Mouse (Mus musculus) forebrain, embryonic 10.5 days (tissue): ENCODE data around the gene Inha. TPM values are rescaled to one million over a fixed set of nuclear protein-coding genes. Genes with fewer than 3 reads are reported as not detected.
A peak's percentile ranks its signal among the peaks of the same experiment; 100 is the strongest.

Source experiments
- DNase-seq: peaks from one replicate; pipeline ENCODE4 v3.0.0-alpha.2; 2017; ENCODE audit warnings: low spot score; ENCODE audit errors: extremely low spot score
- H3K27ac ChIP-seq: fragments of 300-500 bp; sonication (generic); 2 replicates; pipeline ENCODE4 v1.5.1; 2016; ENCODE audit warnings: mild to moderate bottlenecking
- H3K27me3 ChIP-seq: fragments of 300-500 bp; sonication (generic); 2 replicates; pipeline ENCODE4 v1.6.1; 2016; ENCODE audit warnings: mild to moderate bottlenecking; ENCODE audit not compliant: poor library complexity, severe bottlenecking
- H3K36me3 ChIP-seq: fragments of 300-500 bp; sonication (generic); replicated peaks from 2 replicates; pipeline ENCODE4 v1.6.1; 2016; ENCODE audit warnings: mild to moderate bottlenecking, moderate library complexity
- H3K4me1 ChIP-seq: fragments of 300-500 bp; sonication (generic); 2 replicates; pipeline ENCODE4 v1.6.1; 2016
- H3K4me3 ChIP-seq: fragments of 300-500 bp; sonication (generic); 2 replicates; pipeline ENCODE4 v1.5.1; 2016; ENCODE audit warnings: mild to moderate bottlenecking, moderate library complexity
- H3K9me3 ChIP-seq: fragments of 300-500 bp; sonication (generic); 2 replicates; pipeline ENCODE4 v1.6.1; 2016; ENCODE audit warnings: mild to moderate bottlenecking, moderate library complexity
- WGBS: fragments of 180-500 bp; shearing (Covaris S2); methylation state at CpG from one replicate; pipeline ENCODE4 v1.1.7; 2016; 5-methylcytosine and 5-hydroxymethylcytosine counted together
- polyA plus RNA-seq: library from polyadenylated mRNA; unstranded; fragments of >200 nt; fragmentation: Nextera tagmentation; extraction: Ambion mirVana; gene quantifications from 2 replicates; pipeline ENCODE4 v1.2.1, GENCODE M21; 2016

Gene Inha
- polyA plus RNA-seq = 2.7 and 2.9 TPM in 2 replicates

DNA sequence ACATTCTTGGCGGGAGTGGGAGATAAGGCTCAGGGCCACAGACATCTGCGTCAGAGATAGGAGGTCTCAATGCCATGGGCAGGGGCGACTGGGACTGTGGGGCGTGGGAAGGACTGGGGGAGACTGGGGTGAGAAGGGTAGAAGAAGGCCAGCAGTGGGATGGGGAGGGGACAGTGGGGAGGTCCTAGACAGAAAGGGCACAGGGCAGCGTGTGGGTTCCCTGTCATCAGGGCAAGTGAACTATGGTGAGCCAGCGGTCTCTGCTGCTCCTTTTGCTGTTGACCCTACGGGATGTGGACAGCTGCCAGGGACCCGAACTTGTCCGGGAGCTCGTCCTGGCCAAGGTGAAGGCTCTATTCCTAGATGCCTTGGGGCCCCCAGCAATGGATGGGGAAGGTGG, at the start of gene Inha:
Inha (plus strand) TSS at position 72 of the 400 bp plus-strand sequence.
- peaks cover 67% of the 10 kb centered on the region for H3K27me3 ChIP-seq
- peaks cover 21% of the 10 kb centered on the region for H3K36me3 ChIP-seq
- H3K4me3 ChIP-seq = peak within 1 kb of the TSS; percentile 90
- no peak for DNase-seq
- 75% methylated on average over 10 of the region's 10 CpGs for WGBS
- peaks cover 80% of the 10 kb centered on the region for H3K4me1 ChIP-seq
- no peaks in the 10 kb centered on the region for H3K9me3 ChIP-seq
- H3K27ac ChIP-seq = peak within 1 kb of the TSS; percentile 98

DNA sequence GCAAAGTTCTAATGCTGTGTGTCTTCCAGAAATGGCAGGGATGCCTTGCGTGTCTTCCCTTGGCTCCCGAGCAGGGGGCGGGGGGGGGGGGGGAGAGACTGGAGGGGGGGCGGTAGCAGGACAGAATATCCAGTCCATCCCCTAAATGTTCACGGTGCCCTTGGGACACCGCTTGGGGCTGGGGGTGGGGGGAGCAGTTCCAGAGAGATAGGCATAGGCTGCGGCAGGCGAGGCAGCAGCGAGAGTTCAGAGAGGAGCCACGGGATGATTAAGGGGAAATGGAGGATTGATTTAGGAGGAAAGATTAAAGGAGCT, 49.2 kb upstream of the Inha start:
- Histone ChIP-seq H3K27me3 (peaks cover 98% of the 10 kb centered on the region), H3K27ac (peak overlapping the region; percentile 85), H3K4me3 (peak overlapping the region; percentile 50), H3K9me3 (no peaks in the 10 kb centered on the region), H3K4me1 (peaks cover 70% of the 10 kb centered on the region), H3K36me3 (no peaks in the 10 kb centered on the region)
- under 1% methylated on average over 9 of the region's 10 CpGs for WGBS
- DNase-seq = no peak

DNA sequence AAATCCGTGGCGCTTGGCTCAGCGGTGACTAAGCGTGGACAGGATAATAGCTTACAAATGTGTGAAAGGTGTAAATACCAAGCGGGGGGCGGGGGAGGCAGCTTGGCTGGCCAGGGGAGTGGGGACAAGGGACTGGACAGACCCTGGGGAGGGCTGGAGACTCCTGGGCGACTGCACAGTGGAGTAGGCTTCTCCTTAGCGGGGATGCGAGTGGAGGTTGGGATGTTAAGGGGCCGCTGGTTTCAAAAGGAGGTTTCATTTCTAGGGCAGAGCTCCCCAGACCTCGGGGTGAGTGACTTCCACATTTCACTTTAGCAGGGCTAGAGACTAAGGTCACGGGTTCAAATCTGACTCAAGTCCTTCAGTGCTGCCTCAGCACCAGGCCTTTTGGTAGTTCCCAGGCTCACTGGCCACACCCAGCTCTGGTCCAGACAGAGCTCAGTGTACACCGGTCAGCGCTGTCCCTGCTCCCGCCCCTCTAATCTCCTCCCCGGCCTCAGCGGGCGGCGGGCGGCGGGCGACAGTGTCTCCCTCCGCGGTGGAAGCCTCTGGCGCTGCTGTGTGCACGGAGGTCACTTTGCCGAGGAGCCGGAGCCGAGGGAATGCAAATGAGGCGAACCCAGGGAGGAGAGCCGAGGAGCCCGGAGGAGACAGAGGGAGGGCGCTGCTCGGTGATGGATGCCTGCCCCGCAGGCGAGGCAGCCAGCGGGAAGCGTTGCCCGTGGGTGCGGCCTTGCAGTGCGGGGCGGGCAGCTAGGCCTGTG, 48.7 kb upstream of the Inha start:
- Histone ChIP-seq H3K4me1 (peaks cover 69% of the 10 kb centered on the region), H3K4me3 (peak overlapping the region; percentile 50), H3K36me3 (no peaks in the 10 kb centered on the region), H3K9me3 (no peaks in the 10 kb centered on the region), H3K27me3 (peaks cover 95% of the 10 kb centered on the region), H3K27ac (peak overlapping the region; percentile 85)
- DNase-seq = peak; percentile 61
- under 1% methylated on average over 42 of the region's 42 CpGs for WGBS

DNA sequence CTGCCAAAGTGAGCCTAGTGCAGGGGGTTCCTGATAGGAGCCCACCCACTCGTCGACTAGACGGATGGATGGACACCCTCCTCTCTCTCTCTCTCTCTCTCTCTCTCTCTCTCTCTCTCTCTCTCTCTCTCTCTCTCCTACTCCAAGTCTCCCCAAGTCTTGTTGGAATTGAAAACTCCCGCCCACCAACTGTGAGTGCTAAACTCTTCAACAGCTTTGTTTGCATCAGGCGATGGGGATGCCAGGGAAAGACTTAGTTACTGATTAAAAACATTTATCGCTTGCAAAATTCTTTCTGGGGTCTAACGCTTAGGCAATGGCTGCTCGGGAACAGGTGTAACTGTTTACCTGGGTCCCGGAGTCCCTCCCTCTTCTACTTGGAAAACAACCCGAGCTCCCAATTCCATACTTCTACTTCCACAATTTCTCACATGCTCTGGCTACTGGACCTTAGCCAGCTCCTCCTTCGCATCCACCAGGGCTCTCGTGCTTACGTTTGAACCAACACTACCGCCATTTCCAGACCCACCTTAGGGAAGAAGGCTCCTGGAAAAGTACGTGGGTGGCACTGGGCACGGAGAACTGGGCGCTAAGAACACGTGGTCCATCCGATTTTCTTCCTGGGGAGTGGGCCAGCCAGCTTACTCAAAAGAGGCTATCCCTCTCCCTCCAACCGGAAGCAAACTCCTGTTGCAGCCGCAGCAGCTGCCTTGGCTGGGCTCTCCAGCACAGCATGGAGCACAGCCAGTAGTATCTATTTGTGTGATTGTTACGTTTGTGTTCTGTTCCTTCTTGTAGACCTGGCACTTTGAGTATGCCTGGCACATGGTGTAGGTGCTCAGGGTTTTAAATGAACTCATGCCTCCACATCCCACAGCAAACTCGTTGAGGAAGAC, 47.8 kb upstream of the Inha start:
- no peaks in the 10 kb centered on the region for H3K9me3 ChIP-seq
- 21% methylated on average over 23 of the region's 23 CpGs for WGBS
- H3K4me1 ChIP-seq = peaks cover 69% of the 10 kb centered on the region
- peak overlapping the region; percentile 50 for H3K4me3 ChIP-seq
- no peaks in the 10 kb centered on the region for H3K36me3 ChIP-seq
- no peak for DNase-seq
- peak overlapping the region; percentile 85 for H3K27ac ChIP-seq
- H3K27me3 ChIP-seq = peaks cover 95% of the 10 kb centered on the region

DNA sequence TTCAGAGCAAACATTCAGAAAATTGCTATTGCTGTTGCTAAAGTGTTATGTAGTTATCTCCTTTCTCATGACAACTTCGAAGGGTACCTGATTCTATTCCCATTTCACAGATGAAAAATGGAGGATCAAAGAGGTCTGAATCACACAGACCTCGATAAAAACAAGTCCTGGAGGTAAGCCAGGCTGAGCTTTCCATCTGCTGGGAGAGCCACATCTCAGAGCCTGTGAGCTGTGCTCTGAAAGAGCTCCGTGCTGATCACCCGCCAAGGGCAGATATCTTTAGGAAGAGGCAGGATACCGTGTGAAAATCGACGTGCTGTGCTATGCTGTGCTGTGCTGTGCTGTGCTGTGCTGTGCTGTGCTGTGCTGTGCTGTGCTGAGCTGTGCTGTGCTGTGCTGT, 46.6 kb upstream of the Inha start:
- Histone ChIP-seq H3K27me3 (peaks cover 95% of the 10 kb centered on the region), H3K27ac (no peak overlapping the region), H3K36me3 (no peaks in the 10 kb centered on the region), H3K9me3 (no peaks in the 10 kb centered on the region), H3K4me1 (peaks cover 70% of the 10 kb centered on the region), H3K4me3 (no peak overlapping the region)
- no peak for DNase-seq
- whole genome bisulfite sequencing = 87% methylated on average over 7 of the region's 7 CpGs

DNA sequence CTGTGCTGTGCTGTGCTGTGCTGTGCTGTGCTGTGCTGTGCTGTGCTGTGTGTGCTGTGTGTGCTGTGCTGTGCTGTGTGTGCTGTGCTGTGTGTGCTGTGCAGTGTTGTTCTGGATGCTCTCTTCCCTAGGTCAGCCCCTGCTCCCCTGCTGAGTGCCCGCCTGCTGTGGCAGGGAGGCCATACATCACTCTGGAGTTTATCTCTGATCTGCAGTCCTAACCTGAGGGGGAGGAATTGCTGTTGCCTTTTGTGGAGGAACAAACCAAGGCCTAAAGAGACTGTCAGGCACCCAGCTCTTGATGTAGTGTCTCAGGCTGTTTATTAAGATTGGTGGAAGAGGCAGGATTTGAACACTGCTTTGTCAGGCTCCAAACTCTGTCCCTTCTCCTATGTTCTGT, 44.2 kb upstream of the Inha start:
- no peaks in the 10 kb centered on the region for H3K9me3 ChIP-seq
- no peak overlapping the region for H3K27ac ChIP-seq
- no peak for DNase-seq
- H3K27me3 ChIP-seq = peaks cover 95% of the 10 kb centered on the region
- no peak overlapping the region for H3K4me3 ChIP-seq
- H3K4me1 ChIP-seq = peaks cover 59% of the 10 kb centered on the region
- H3K36me3 ChIP-seq = no peaks in the 10 kb centered on the region
- WGBS = 44% methylated on average over 1 of the region's 1 CpGs

DNA sequence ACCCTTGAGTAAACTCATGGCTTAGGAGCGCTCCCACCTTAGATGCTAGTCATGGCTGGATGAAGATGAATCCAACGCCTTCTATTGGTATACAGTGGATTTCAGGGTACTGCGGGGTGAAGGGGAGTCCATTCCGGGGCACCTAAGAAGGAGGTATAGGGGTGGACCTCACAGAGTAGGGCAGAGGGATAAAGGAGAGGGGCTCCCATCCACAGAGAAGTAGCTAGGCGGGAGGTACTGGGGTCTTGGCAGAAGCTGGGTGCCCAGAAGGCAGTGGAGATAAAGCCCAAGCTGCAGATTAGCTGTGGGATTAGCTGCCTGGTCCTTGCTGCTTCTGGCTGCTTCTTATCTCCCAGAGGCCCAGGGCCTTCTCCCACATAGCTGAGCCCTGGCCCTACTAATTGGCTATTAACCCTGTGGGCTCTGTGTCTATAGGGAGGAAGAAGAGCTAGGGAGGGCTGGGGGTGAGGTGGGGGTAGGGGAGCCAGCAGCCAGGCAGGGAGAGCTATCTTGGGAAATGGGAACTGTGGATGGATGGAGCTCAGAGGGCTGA, 43.1 kb upstream of the Inha start:
- 66% methylated on average over 5 of the region's 5 CpGs for WGBS
- Histone ChIP-seq H3K36me3 (no peaks in the 10 kb centered on the region), H3K9me3 (no peaks in the 10 kb centered on the region), H3K27me3 (peaks cover 95% of the 10 kb centered on the region), H3K27ac (peak overlapping the region; percentile 45; the same call in 1 of the 2 replicates), H3K4me3 (no peak overlapping the region), H3K4me1 (peaks cover 54% of the 10 kb centered on the region)
- DNase-seq = no peak

DNA sequence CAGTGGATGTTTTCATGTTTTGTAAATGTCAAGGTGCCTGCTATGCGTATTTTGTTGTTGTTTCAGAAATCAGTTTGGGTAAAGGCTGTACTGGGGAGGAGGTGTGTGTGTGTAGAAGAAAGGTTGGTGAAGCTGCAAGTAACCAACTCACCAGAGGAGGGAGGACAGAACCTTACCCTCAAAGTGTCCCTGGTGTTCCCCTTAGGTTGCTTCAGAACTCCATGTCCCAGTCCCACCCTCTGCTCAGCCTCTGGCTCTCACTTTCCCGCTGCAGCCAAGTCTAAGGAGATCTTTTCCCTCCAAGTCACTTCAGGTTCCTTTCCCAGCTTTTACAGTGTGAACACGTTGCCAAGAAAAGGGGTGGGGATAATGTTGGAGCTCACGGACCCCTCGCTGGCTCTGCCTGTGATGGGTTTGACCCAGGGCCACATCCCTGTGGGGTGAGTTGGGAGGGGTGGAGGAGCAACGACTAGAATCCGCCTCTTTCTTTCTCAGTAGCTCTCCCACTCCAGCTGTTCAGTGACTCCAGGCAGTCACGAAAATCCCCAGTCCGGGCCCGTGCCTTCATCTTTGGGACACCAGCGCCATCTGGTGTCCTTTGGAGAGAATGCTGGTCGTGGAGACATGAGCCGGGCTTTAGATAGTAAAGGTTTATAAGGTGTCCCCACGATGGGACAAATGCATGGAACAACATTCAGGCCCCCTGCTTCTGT, 39.5 kb upstream of the Inha start:
- Histone ChIP-seq H3K4me1 (peaks cover 45% of the 10 kb centered on the region), H3K27ac (peak overlapping the region; percentile 60; the same call in 1 of the 2 replicates), H3K9me3 (no peaks in the 10 kb centered on the region), H3K36me3 (peaks cover 4% of the 10 kb centered on the region), H3K27me3 (peaks cover 77% of the 10 kb centered on the region), H3K4me3 (peak overlapping the region; percentile 10; the same call in 1 of the 2 replicates)
- WGBS = 7% methylated on average over 14 of the region's 14 CpGs
- peak; percentile 86 for DNase-seq

DNA sequence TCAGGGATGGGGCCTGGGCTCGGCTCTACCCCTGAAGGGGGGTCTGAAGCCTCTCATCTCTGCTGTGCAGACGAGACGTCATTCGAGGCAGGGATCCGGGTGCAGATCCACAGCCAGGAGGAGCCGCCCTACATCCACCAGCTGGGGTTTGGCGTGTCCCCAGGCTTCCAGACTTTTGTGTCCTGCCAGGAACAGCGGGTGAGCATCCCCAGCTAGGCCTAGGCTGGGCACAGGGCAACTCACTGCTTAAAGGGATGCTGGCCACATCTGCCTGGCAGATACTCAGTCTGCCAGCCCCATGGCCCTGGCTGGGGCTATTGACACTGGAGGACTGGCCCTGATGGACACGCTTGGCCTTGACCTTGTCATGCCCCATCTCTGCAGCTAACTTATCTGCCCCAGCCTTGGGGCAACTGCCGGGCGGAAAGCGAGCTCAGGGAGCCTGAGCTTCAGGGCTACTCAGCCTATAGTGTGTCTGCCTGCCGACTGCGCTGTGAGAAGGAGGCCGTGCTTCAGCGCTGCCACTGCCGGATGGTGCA, 37.5 kb upstream of the Inha start:
- no peak overlapping the region for H3K27ac ChIP-seq
- H3K9me3 ChIP-seq = no peaks in the 10 kb centered on the region
- peaks cover 24% of the 10 kb centered on the region for H3K36me3 ChIP-seq
- H3K4me1 ChIP-seq = peaks cover 27% of the 10 kb centered on the region
- peaks cover 78% of the 10 kb centered on the region for H3K27me3 ChIP-seq
- H3K4me3 ChIP-seq = no peak overlapping the region
- no peak for DNase-seq
- WGBS = 80% methylated on average over 17 of the region's 17 CpGs

DNA sequence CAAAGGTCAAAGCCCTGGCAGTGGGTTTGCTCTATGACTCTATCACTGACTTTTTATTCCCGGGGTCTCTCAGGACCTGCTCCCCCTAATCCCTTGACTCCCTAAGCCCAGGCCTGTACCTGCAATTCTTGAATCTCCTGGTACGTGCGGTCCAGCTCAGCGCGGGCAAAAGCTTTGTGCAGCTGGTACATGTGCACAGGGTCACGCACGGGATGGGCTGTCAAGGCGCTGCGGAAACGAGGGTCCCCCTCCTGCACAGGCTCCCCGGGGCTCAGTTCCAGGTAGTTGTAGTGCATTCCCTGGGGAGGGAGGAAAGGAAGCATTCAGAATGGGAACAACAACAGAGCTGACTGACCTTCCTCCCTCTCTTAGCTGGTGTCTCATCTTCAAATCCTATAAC, 30.4 kb upstream of the Inha start:
- H3K9me3 ChIP-seq = no peaks in the 10 kb centered on the region
- whole genome bisulfite sequencing = 93% methylated on average over 11 of the region's 11 CpGs
- H3K27me3 ChIP-seq = peaks cover 69% of the 10 kb centered on the region
- no peak for DNase-seq
- no peak overlapping the region for H3K4me3 ChIP-seq
- no peak overlapping the region for H3K27ac ChIP-seq
- peaks cover 51% of the 10 kb centered on the region for H3K36me3 ChIP-seq
- H3K4me1 ChIP-seq = peaks cover 35% of the 10 kb centered on the region

DNA sequence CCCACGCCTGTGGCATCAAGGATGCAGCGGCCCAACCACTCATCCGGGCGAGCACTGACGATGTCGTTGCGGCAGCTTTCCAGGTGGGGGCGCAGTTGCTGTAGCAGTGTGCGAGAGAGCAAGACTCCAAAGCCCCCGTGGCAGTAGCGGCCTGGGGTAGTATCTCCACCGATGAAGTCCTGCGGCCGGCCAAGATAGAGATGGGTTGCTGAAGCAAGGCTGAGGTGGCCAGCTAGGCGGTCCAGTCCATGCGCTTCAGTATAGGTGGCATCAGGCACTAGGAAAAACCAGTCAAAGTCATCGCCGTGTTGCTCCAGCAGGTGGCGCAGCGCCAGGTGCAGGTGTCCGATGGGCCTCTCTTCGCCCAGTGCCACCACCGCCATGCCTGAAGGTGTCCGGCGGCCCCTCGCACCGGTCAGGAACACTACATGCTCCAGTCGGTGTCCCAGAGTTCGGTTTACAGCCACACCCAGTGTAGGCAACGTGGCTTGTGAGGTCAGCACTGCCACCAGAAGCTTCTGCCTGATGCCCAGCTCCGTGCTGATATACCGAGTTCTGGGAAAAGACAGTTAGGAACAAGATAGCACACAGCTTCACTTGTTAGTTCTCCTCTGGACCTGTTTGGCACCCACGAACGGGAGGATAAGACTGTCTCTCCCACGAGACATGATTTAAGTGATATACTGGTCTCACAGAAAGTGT, 29.5 kb upstream of the Inha start:
- DNase-seq = peak; percentile 89
- no peak overlapping the region for H3K27ac ChIP-seq
- H3K36me3 ChIP-seq = peaks cover 47% of the 10 kb centered on the region
- 12% methylated on average over 35 of the region's 35 CpGs for WGBS
- peaks cover 35% of the 10 kb centered on the region for H3K4me1 ChIP-seq
- no peaks in the 10 kb centered on the region for H3K9me3 ChIP-seq
- peaks cover 78% of the 10 kb centered on the region for H3K27me3 ChIP-seq
- peak overlapping the region; percentile 89 for H3K4me3 ChIP-seq

DNA sequence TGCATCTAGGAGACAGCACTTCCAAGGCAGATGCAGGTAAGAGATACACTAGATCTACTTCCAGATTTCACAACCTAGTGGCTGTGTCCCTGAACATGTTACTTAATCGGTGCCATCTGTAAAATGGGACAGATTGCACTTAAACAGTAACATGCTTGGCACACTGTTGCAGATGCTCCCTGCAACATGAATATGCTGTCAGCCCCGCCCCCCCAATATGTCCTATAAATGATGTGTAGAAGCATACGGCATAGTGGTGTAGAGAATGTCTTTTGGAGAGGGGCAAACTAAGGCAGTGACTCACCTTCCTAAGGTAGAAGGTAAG, 28.9 kb upstream of the Inha start:
- H3K27ac ChIP-seq = no peak overlapping the region
- no peak for DNase-seq
- peaks cover 40% of the 10 kb centered on the region for H3K4me1 ChIP-seq
- H3K36me3 ChIP-seq = peaks cover 42% of the 10 kb centered on the region
- no peaks in the 10 kb centered on the region for H3K9me3 ChIP-seq
- H3K4me3 ChIP-seq = peak overlapping the region; percentile 89
- peaks cover 78% of the 10 kb centered on the region for H3K27me3 ChIP-seq
- 59% methylated on average over 3 of the region's 3 CpGs for WGBS
